Mouse (Mus musculus) right cerebral cortex, adult 2 months (tissue): ENCODE measurements around the gene Dtx3.
A peak's percentile ranks its signal among the peaks of the same experiment; 100 is the strongest.
"Not testable (repeated sequence)": the region's sequence is repeated elsewhere in the genome, so short reads cannot be mapped to it uniquely, and the experiment has no call there.

Experiments
- DNase-seq, 2 experiments: peaks; one replicate each; pipeline ENCODE4 v3.0.0; 2021 to 2022; ENCODE audit warnings: low spot score in 2 of 2

The Dtx3 gene

GRCm38 (mm10) chr10:127204589-127204988 lies 9.1 kb upstream of the Dtx3 start:
- DNase-seq, result no peak

GRCm38 (mm10) chr10:127203106-127203505 lies 7.6 kb upstream of the Dtx3 start:
- DNase-seq, result no peak

- DNase-seq, result no peak
Observed at GRCm38 (mm10) chr10:127200279-127200678, 4.8 kb upstream of the Dtx3 start.

- no peak for DNase-seq
Observed at GRCm38 (mm10) chr10:127199474-127199873, 3.9 kb upstream of the Dtx3 start.

- no peak for DNase-seq
Observed at GRCm38 (mm10) chr10:127199068-127199467, 3.5 kb upstream of the Dtx3 start.

- DNase-seq, result no peak
Observed at GRCm38 (mm10) chr10:127198492-127198891, 3.0 kb upstream of the Dtx3 start.

- DNase-seq, result no peak
Observed at GRCm38 (mm10) chr10:127197505-127198110, 2.1 kb upstream of the Dtx3 start.

- DNase-seq, result no peak
Observed at GRCm38 (mm10) chr10:127197104-127197503, 1.6 kb upstream of the Dtx3 start.

- DNase-seq, result peak; percentile 65 to 69
Observed at GRCm38 (mm10) chr10:127196392-127196791, 864 bp upstream of the Dtx3 start.

GRCm38 (mm10) chr10:127194428-127195327 lies 850 bp downstream of the Dtx3 start:
- DNase-seq, result peak; percentile 49 to 64

GRCm38 (mm10) chr10:127193011-127193410 lies 2.5 kb downstream of the Dtx3 start:
- DNase-seq, result peak in 1 of 2 experiments; percentile 2

- DNase-seq, result not testable (repeated sequence)
Observed at GRCm38 (mm10) chr10:127192057-127192328, 3.5 kb downstream of the Dtx3 start.

GRCm38 (mm10) chr10:127191191-127192056 lies 4.1 kb downstream of the Dtx3 start:
- peak in 1 of 2 experiments; percentile 8 for DNase-seq

- DNase-seq, result peak in 1 of 2 experiments; percentile 5
Observed at GRCm38 (mm10) chr10:127190398-127191190, 4.9 kb downstream of the Dtx3 start.

- no peak for DNase-seq
Observed at GRCm38 (mm10) chr10:127189651-127190381, 5.7 kb downstream of the Dtx3 start, which contains the start of gene Arhgef25. Gene Arhgef25, minus strand, starts transcription at chr10:127190083.

- DNase-seq, result no peak
Observed at GRCm38 (mm10) chr10:127189116-127189650, 6.3 kb downstream of the Dtx3 start.

GRCm38 (mm10) chr10:127188465-127189115 lies 6.9 kb downstream of the Dtx3 start:
- no peak for DNase-seq

- DNase-seq, result no peak
Observed at GRCm38 (mm10) chr10:127188079-127188453, 7.5 kb downstream of the Dtx3 start.

- DNase-seq, result peak; percentile 79
Observed at GRCm38 (mm10) chr10:127187371-127188078, 8.0 kb downstream of the Dtx3 start.
